ENCODE assay signal across 15 mouse cellular contexts in the genomic region with DNA sequence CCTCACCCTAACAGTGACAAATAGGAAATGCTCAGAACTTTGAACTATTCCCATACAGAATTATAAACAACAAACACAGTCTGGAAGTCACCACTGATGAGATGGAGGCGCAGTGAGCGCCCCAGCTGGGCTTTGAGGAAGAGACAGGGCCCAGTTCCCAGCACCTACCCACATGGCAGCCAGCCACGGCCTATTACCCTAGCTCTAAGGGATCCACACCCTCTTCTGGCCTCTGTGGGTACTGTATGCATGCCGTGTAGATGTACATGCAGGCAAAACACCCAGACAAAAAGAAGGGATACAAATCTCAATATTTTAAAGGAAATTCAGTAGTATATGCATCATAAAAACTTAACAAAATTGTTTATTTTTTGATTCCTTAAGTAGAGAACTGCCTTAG. TPM values are rescaled to one million over a fixed set of nuclear protein-coding genes. Genes with fewer than 3 reads are reported as not detected.
DNase-seq lines count a peak whose midpoint lies in the region; ATAC-seq and TF ChIP-seq lines count a peak whose summit lies in the region.
"Had no signal": no experiment of that assay in that cellular context is flagged by ENCODE, and none has a peak within 500 bp of the region (broad histone marks: within the 10 kb centered on the region; RNA-seq: fewer than 3 reads in every experiment).

No protein-coding gene starts in this region.

- H3K27me3 ChIP-seq in Patski, result no peaks in the 10 kb centered on the region
- H3K27me3 ChIP-seq: heart, embryonic 15.5 days; hindbrain, embryonic 13.5 days; kidney, embryonic 15.5 days; limb, embryonic 12.5 days; lung, embryonic 15.5 days had no signal

- DNase-seq in embryo, embryonic 11 days, result peak; percentile 2
- no peak for DNase-seq in embryo, embryonic 10 days (ENCODE audit: low spot score)
- DNase-seq in left cerebral cortex, postnatal 4 days, result peak; percentile 6
- no peak for DNase-seq in left cerebral cortex, adult 8-10 months (ENCODE audit: low spot score in 2 of 2)
- peak; percentile 10 for DNase-seq in 416B (ENCODE audit: low read depth)
- DNase-seq in Patski (ENCODE audit: low read depth, low spot score), result no peak
- DNase-seq in frontal cortex, adult 2 months (ENCODE audit: extremely low spot score in 1 of 2, low spot score in 1 of 2), result no peak
- DNase-seq: cerebellum, adult 8-10 months; gastrocnemius, postnatal 25 days had no signal

- POLR2A ChIA-PET in Patski (lab: Charles Lee), result no interaction called here

- intact Hi-C loops in left cerebral cortex, postnatal 4 days (cut with DNase I), result no loop called here

- peak; percentile 27 for TF ChIP-seq CTCF in Patski (IDR thresholded peaks at IDR 0.05)

- CTCF ChIA-PET in Patski (lab: Charles Lee), result no interaction called here

- ATAC-seq in Patski, result no peak
- ATAC-seq in erythroblast, adult 5-6 weeks (replicated peaks; ENCODE audit: low FRiP score, poor library complexity, severe bottlenecking), result no peak

- in situ Hi-C loops in Patski (cut with MboI; ENCODE audit: low pct_unique_long_range_greater_than_20kb), result no loop called here

RNA-seq across cellular contexts. Expression of a gene that starts 14.7 kb away (rescaled TPM):
- 10 to 100 TPM; 14.4 to 16.0 TPM for total RNA-seq in left cerebral cortex, postnatal 4 days (2021)
- total RNA-seq in left cerebral cortex, adult 8-10 months (2022), result 10 to 100 TPM; 14.4 to 17.3 (median 14.8) TPM
- polyA plus RNA-seq in Patski (2021), result 19.8 TPM
- 2.3 and 10.6 TPM in 2 replicates for total RNA-seq in erythroblast, adult 5-6 weeks (2015; ENCODE audit: low replicate concordance)
- 3.8 and 8.1 TPM in 2 replicates for total RNA-seq in erythroblast, adult 5-6 weeks (2017; ENCODE audit: low replicate concordance)
- polyA plus RNA-seq in frontal cortex, adult 2 months (2012; rRNA removed), result 11.9 and 14.1 TPM in 2 replicates

Comparison
In these comparisons a context has a peak if more than half of its experiments do, and no peak if none do; other contexts are left out.
1. DNase-seq: peak in embryo, embryonic 11 days (single experiment), left cerebral cortex, postnatal 4 days (single experiment) and 416B (single experiment); none in embryo, embryonic 10 days (single experiment), left cerebral cortex, adult 8-10 months (0 of 2), Patski (single experiment) and frontal cortex, adult 2 months (0 of 2).